Mouse (Mus musculus) heart, embryonic 15.5 days (tissue): Measurements from ENCODE around the gene Ppef2. TPM values are rescaled to one million over a fixed set of nuclear protein-coding genes. Genes with fewer than 3 reads are reported as not detected.

Source experiments
- ATAC-seq: fragments of 200-750 bp; cut with Nextera tagmentation; replicated peaks from 2 replicates; pipeline ENCODE4 v1.8.0; 2017; ENCODE audit warnings: low read depth, moderate TSS enrichment; ENCODE audit not compliant: insufficient number of reproducible peaks, insufficient read depth, low FRiP score
- H3K27ac ChIP-seq: fragments of 300-500 bp; sonication (generic); 2 replicates; pipeline ENCODE4 v1.5.1; 2015; ENCODE audit warnings: mild to moderate bottlenecking, inconsistent platforms
- H3K27me3 ChIP-seq: fragments of 300-500 bp; sonication (generic); 2 replicates; pipeline ENCODE4 v1.6.1; 2015; ENCODE audit warnings: inconsistent platforms
- H3K36me3 ChIP-seq: fragments of 300-500 bp; sonication (generic); 2 replicates; pipeline ENCODE4 v1.6.1; 2015; ENCODE audit warnings: mild to moderate bottlenecking, inconsistent platforms
- H3K4me1 ChIP-seq: fragments of 300-500 bp; sonication (generic); replicated peaks from 2 replicates; pipeline ENCODE4 v1.6.1; 2015; ENCODE audit warnings: inconsistent platforms
- H3K4me2 ChIP-seq: fragments of 300-500 bp; sonication (generic); 2 replicates; pipeline ENCODE4 v1.6.1; 2015; ENCODE audit warnings: inconsistent platforms, mild to moderate bottlenecking, moderate library complexity
- H3K4me3 ChIP-seq: fragments of 300-500 bp; sonication (generic); 2 replicates; pipeline ENCODE4 v1.5.1; 2015; ENCODE audit warnings: mild to moderate bottlenecking, inconsistent platforms
- H3K9ac ChIP-seq: fragments of 300-500 bp; sonication (generic); 2 replicates; pipeline ENCODE4 v1.6.1; 2015; ENCODE audit warnings: mild to moderate bottlenecking, inconsistent platforms
- H3K9me3 ChIP-seq: fragments of 300-500 bp; sonication (generic); replicated peaks from 2 replicates; pipeline ENCODE4 v1.6.1; 2016; ENCODE audit warnings: inconsistent platforms
- WGBS: fragments of 180-500 bp; shearing (Covaris S2); methylation state at CpG from one replicate; pipeline ENCODE4 v1.1.7; 2015; ENCODE audit warnings: mixed read lengths; 5-methylcytosine and 5-hydroxymethylcytosine counted together
- polyA plus RNA-seq: library from polyadenylated mRNA; unstranded; fragments of >200 nt; fragmentation: Nextera tagmentation; extraction: Ambion mirVana; gene quantifications from 2 replicates; pipeline ENCODE4 v1.2.1, GENCODE M21; 2015

Ppef2 gene
- polyA plus RNA-seq, result 0.18 TPM in 1 of 2 replicates, not detected in the other

DNA sequence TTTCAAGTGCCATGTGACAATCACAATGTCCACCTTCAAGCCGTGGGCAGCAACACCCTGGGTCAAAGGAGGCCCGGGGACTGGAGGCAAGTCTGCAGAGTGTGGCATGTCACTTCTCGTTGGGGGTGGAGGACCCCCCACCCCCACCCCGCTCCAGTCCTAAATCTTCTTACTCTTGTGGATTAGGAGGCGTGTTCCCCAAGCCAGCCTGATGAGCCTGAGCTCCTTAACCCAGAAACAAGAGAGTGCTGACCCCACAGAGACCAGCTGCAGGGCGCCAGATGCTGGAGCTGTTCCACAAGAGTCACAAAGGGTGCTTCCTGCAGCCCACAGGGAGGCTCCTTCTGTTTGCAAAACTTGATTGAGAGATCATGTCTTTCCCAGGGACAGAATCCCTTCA is at the start of gene Ppef2:
Gene Ppef2 (minus strand): TSS at position 61 of the 400 bp plus-strand sequence.
- H3K27ac ChIP-seq, result no peak within 1 kb of the TSS
- no peak within 1 kb of the TSS for H3K4me3 ChIP-seq
- H3K36me3 ChIP-seq, result no peaks in the 10 kb centered on the region
- no peak for ATAC-seq
- H3K4me1 ChIP-seq, result peaks cover 4% of the 10 kb centered on the region
- no peaks in the 10 kb centered on the region for H3K9me3 ChIP-seq
- peaks cover 3% of the 10 kb centered on the region; the same call in 1 of the 2 replicates for H3K27me3 ChIP-seq
- no peak within 1 kb of the TSS for H3K4me2 ChIP-seq
- WGBS, result 32% methylated on average over 6 of the region's 6 CpGs
- no peak within 1 kb of the TSS for H3K9ac ChIP-seq

DNA sequence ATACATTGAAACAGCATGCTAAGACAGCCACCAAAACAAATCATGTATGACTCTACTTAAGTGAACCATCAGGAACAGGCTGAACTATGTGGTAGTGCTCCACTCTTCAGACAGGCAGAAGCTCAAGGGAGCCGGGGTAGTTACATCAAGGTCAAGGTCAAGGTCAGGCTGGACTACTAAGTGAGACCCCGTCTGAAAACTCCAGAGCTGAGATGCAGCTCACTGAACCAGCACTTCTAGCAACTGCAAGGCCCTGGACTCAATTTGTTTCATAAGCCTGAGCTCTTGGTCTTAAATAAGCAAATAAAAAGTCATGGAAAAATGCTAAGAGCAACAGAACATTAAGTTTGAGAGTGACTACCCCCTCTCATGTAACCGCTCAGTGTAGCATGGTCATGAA is 48.2 kb upstream of the Ppef2 start:
- WGBS, result 72% methylated on average over 3 of the region's 3 CpGs
- H3K27me3 ChIP-seq, result no peaks in the 10 kb centered on the region
- H3K9ac ChIP-seq, result no peak overlapping the region
- no peak overlapping the region for H3K4me3 ChIP-seq
- no peak overlapping the region for H3K4me2 ChIP-seq
- no peaks in the 10 kb centered on the region for H3K9me3 ChIP-seq
- ATAC-seq, result no peak
- H3K36me3 ChIP-seq, result peaks cover 58% of the 10 kb centered on the region
- peaks cover 11% of the 10 kb centered on the region for H3K4me1 ChIP-seq
- no peak overlapping the region for H3K27ac ChIP-seq

DNA sequence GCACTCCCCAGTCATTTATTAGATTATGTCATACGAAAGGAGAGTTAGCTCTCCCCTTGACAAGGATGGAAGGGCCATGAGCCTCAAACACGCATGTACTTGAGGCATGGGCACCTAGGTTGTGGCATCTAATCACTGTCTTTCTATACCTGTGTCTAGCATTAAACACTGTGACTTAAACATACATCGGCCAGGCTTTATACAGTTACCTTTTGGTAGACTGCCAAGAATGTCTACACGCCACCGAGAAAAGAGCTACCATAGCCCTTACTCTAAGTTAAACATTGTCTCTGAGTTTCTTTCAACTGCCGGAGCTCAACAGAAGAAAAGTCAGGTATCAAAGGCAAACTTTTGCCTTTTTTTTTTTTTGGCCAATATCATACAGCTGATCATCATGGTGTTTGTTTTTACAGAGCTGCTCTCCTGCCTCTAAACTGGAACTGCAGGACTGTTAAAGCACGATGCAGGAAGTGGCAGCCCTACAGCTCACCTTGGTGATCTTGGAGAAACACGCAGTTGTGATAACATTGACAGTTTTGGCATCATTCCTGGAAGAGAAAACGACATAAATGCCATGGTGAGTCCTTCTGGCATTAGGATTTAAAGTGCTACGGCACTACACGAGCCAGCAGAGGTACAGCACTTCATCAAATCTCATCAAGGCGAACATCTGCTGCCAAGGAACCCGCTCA is 46.2 kb upstream of the Ppef2 start:
- Histone ChIP-seq H3K27ac (no peak overlapping the region), H3K36me3 (peaks cover 74% of the 10 kb centered on the region), H3K9ac (no peak overlapping the region), H3K9me3 (no peaks in the 10 kb centered on the region), H3K27me3 (no peaks in the 10 kb centered on the region), H3K4me3 (no peak overlapping the region), H3K4me2 (no peak overlapping the region), H3K4me1 (no peaks in the 10 kb centered on the region)
- ATAC-seq, result no peak
- WGBS, result 64% methylated on average over 13 of the region's 13 CpGs

DNA sequence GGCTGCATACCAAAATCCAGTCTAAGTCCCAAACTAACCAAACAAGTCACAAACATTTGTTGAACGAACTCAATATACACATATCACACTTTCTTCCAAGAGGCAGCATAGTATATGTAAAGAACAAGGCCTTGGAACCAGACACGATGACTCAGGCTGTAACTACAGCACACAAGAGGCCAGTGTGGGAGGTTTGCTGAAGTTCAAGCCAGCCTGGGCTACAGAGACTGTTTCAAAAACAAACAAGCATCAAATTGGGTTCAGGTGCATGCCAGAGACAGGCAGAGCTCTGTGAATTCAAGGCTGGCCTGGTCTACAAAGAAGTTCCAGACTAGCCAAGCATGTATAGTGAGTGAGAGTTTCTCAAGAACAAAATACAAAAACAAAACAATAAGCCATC is 38.4 kb upstream of the Ppef2 start:
- H3K4me1 ChIP-seq, result no peaks in the 10 kb centered on the region
- 82% methylated on average over 2 of the region's 2 CpGs for WGBS
- no peak overlapping the region for H3K4me2 ChIP-seq
- H3K27ac ChIP-seq, result no peak overlapping the region
- no peaks in the 10 kb centered on the region for H3K9me3 ChIP-seq
- peaks cover 89% of the 10 kb centered on the region for H3K36me3 ChIP-seq
- no peak for ATAC-seq
- H3K27me3 ChIP-seq, result no peaks in the 10 kb centered on the region
- H3K9ac ChIP-seq, result no peak overlapping the region
- H3K4me3 ChIP-seq, result no peak overlapping the region

DNA sequence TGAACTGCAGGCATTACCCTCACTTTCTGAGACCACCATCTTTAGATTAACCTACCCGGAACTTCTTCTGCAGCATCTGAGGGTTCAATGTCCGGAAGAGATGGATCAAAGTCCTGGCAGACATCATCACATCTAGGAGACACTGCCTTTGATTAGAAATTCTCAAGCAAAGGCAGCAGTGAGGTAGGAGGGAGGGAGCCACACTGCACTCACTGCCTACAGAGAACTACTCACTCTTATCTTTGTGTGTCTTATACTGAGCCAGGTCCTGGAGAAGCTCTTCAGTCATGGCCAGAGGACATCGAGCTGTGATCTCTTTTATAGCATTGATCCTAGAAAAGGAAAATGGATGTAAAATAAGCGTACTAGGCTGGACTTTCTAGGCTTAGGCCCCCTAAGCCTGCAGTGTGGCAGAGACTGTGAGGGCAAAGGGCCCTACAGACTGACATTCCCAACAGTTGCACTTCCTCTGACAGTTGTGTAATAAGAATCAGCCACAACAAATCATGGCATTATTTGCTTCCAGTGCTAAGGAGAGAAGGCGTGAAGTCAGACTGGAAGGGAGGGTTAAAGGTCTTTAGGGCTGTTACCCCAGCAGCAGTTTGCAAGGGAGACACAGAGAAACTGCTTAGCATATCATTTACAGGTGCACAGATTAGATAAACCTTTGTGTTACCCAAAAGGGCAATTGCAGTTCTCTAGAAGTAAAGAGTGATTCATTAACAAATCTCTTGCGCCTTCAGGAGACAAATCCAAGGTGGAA is 35.8 kb upstream of the Ppef2 start:
- Histone ChIP-seq H3K27me3 (no peaks in the 10 kb centered on the region), H3K4me2 (no peak overlapping the region), H3K36me3 (peaks cover 92% of the 10 kb centered on the region), H3K9me3 (no peaks in the 10 kb centered on the region), H3K9ac (no peak overlapping the region), H3K27ac (no peak overlapping the region), H3K4me1 (no peaks in the 10 kb centered on the region), H3K4me3 (no peak overlapping the region)
- 80% methylated on average over 6 of the region's 6 CpGs for WGBS
- no peak for ATAC-seq

DNA sequence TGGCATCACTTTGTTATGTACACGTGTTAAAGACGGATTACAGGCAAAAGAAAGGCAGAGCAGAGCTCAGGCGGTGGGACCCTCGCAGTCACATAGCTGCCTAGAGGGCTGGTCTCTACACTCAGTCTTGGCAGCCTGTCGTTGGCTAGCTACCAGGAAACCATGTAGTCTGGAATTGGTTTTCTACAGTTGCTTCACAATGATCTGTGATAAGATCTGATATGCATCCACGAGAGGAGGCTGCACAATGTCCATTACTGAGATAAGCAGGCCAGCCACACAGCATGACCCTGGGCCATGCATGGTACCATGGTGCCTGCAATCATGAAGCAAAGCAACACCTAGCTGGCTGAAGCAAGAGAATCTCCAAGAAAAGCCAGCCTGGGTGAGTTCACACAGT is 31.8 kb upstream of the Ppef2 start:
- WGBS, result 73% methylated on average over 6 of the region's 6 CpGs
- no peak overlapping the region for H3K27ac ChIP-seq

DNA sequence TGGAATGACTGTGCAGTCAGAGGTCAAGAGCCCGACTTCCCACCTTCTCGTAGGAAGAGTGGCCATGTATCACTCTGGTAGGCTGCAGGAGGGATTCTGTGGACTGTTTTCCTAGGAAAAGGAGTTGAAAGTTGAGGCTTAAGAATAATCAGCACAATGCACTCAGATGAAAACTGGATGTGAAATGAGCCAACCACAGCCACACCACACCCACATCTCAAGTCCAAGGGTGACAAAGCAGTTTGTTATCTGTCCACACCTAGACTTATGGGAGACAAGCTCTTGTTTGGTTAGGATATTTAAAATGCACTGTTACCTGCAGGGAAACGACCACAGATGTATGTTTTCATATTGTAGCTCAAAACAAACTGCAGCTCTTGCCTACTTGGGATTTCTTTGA is 27.0 kb upstream of the Ppef2 start:
- Histone ChIP-seq H3K4me3 (no peak overlapping the region), H3K9me3 (no peaks in the 10 kb centered on the region), H3K27me3 (no peaks in the 10 kb centered on the region), H3K4me1 (peaks cover 21% of the 10 kb centered on the region), H3K9ac (no peak overlapping the region), H3K27ac (peak overlapping the region; percentile 21; the same call in 1 of the 2 replicates), H3K36me3 (peaks cover 29% of the 10 kb centered on the region), H3K4me2 (no peak overlapping the region)
- no peak for ATAC-seq
- 45% methylated on average over 3 of the region's 3 CpGs for WGBS

More for the DNA sequence above, 31.8 kb upstream of the Ppef2 start:
- no peak for ATAC-seq
- Histone ChIP-seq H3K27me3 (no peaks in the 10 kb centered on the region), H3K9ac (no peak overlapping the region), H3K9me3 (no peaks in the 10 kb centered on the region), H3K4me3 (no peak overlapping the region), H3K36me3 (peaks cover 73% of the 10 kb centered on the region), H3K4me1 (peaks cover 7% of the 10 kb centered on the region), H3K4me2 (no peak overlapping the region)

DNA sequence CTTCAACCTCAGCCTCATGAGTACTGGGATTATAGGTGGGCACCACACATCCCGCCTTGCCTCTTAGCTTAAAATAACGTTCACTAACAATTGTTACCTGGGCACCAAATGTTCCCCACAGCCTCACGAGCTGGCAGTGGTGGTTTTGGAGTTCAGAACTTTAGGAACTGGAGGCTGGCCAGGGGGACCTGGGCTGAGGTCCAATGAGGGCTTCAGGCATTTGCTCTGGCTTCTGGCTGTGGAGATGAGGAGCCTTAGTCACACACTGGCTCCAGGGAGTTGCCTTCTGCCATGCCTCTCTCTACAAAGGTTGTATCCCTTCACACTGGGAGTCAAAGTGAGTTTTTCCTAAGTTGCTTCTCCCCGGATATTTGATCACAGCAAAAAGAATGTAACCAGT is 26.5 kb upstream of the Ppef2 start:
- peaks cover 24% of the 10 kb centered on the region; the same call in 1 of the 2 replicates for H3K36me3 ChIP-seq
- peaks cover 22% of the 10 kb centered on the region for H3K4me1 ChIP-seq
- H3K27ac ChIP-seq, result peak overlapping the region; percentile 21; the same call in 1 of the 2 replicates
- H3K4me2 ChIP-seq, result no peak overlapping the region
- 44% methylated on average over 4 of the region's 4 CpGs for WGBS
- H3K9me3 ChIP-seq, result no peaks in the 10 kb centered on the region
- no peaks in the 10 kb centered on the region for H3K27me3 ChIP-seq
- no peak overlapping the region for H3K4me3 ChIP-seq
- ATAC-seq, result no peak
- no peak overlapping the region for H3K9ac ChIP-seq

DNA sequence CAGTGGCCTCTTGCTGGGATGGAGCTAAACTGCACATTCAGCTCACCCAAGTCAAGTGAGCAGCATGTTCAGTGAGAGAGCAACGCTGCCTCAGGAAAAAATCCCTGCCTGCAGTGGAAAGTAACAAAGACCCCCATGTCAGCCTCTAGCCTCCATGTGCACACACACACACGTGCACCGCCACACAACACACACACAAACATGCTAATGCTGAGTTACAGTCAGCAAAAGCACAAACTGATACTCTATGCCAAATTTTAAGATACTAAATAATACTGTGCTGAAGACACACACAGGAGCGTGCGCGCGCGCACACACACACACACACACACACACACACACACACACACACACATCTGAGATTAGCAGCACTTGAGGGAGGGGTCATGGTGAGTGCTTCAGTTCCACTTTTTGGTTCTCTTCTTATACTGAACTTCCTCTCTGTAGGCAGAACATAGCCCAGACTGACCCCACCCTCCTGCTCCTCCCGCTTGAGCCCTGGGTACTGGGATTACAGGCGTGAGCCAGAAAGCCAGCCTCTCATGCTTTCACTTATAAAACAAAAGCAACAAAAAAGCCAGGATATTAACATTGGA is 23.0 kb upstream of the Ppef2 start:
- Histone ChIP-seq H3K9ac (no peak overlapping the region), H3K4me1 (peaks cover 25% of the 10 kb centered on the region), H3K27me3 (peaks cover 13% of the 10 kb centered on the region; the same call in 1 of the 2 replicates), H3K4me2 (no peak overlapping the region), H3K9me3 (no peaks in the 10 kb centered on the region), H3K4me3 (no peak overlapping the region), H3K27ac (no peak overlapping the region), H3K36me3 (no peaks in the 10 kb centered on the region)
- no peak for ATAC-seq
- WGBS, result 81% methylated on average over 10 of the region's 10 CpGs

DNA sequence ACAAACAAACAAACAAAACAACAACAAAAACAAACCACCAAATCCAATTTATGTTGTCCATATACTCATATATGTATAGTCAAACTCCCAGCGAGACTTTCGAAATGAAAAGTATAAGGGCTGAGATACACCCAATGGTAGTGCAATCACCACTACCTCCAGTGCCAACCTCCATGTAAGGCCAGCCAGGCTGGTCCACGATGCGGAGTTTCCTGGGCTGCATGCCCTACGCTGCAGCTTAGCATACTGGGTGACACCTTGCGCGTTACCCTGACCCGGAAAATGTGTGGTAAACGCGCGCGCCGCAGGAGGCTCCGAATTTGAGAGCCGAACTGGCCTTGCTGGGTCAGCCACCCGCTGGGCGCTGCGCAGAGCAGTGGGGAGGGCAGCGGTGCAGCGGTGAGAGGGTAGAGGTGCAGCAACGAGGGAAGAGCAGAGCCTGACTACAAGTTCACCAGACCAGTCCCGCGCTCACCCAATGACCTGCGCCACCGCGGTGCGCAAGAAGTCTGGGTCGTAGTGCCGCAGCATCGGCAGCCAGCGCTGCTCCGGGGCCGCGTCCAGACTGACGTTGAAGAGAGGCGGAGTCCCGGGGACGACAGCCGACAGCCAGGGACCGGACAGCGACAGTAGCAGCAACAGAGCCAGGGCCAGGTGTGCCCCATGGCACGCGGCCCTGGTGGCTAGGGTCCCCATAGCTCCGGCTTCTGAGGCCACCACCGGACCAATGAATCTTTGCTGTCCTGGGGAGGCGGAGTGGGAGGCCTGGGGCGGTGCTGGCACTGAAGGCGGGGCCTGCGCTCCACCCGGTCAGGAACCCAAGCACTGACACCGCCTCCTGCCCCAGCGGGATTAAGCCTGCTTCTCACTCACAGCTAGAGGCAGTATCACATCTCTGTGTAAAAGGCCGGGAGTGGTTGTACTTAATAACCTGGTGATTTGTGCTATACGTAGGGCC is 21.6 kb upstream of the Ppef2 start, which contains the start of gene Naaa:
Gene Naaa (minus strand): TSS at position 734 of the 958 bp plus-strand sequence.
- peak within 1 kb of the TSS; percentile 65 for H3K4me3 ChIP-seq
- H3K27ac ChIP-seq, result peak within 1 kb of the TSS; percentile 58; the same call in 1 of the 2 replicates
- peaks cover 17% of the 10 kb centered on the region for H3K4me1 ChIP-seq
- H3K4me2 ChIP-seq, result peak within 1 kb of the TSS; percentile 97
- peak; percentile 93 for ATAC-seq
- 3% methylated on average over 54 of the region's 54 CpGs for WGBS
- peaks cover 13% of the 10 kb centered on the region; the same call in 1 of the 2 replicates for H3K27me3 ChIP-seq
- H3K9ac ChIP-seq, result peak within 1 kb of the TSS; percentile 61
- no peaks in the 10 kb centered on the region for H3K36me3 ChIP-seq
- no peaks in the 10 kb centered on the region for H3K9me3 ChIP-seq
